Mouse (Mus musculus) myocyte (in vitro differentiated cells): ENCODE measurements around the gene Dnah6.

ENCODE experiments used
- CEBPB ChIP-seq: IDR thresholded peaks from 2 replicates; pipeline ENCODE4 v1.6.1; 2011; ENCODE audit warnings: mild to moderate bottlenecking, moderate library complexity; ENCODE audit not compliant: poor library complexity, insufficient read depth, severe bottlenecking
- E2F4 ChIP-seq: IDR thresholded peaks from one replicate; pipeline ENCODE4 v1.6.1; 2011; ENCODE audit warnings: mild to moderate bottlenecking, control low read depth, moderate library complexity; ENCODE audit not compliant: insufficient read depth
- MAX ChIP-seq: IDR thresholded peaks from one replicate; pipeline ENCODE4 v1.6.1; 2011; ENCODE audit warnings: low read depth, mild to moderate bottlenecking, control low read depth
- MYOD1 ChIP-seq, 3 experiments: IDR thresholded peaks; one replicate each; pipeline ENCODE4 v1.6.1; 2011; ENCODE audit warnings: control low read depth in 2 of 3, low read depth in 2 of 3, mild to moderate bottlenecking in 2 of 3, moderate library complexity in 1 of 3; ENCODE audit not compliant: insufficient read length in 2 of 3, control insufficient read depth in 1 of 3
- MYOG ChIP-seq, 3 experiments: IDR thresholded peaks; one replicate each; pipeline ENCODE4 v1.6.1; 2011; ENCODE audit warnings: control low read depth in 2 of 3, low read depth in 2 of 3, mild to moderate bottlenecking in 2 of 3; ENCODE audit not compliant: insufficient read length in 2 of 3, control insufficient read depth in 1 of 3, insufficient read depth in 1 of 3
- POLR2A ChIP-seq: IDR thresholded peaks from one replicate; pipeline ENCODE4 v1.6.1; 2011; ENCODE audit warnings: low read depth, mild to moderate bottlenecking, control low read depth, moderate library complexity; ENCODE audit not compliant: insufficient read length
- POLR2AphosphoS2 ChIP-seq: IDR thresholded peaks from one replicate; pipeline ENCODE4 v1.6.1; 2011; ENCODE audit warnings: low read depth, control low read depth; ENCODE audit not compliant: insufficient read length
- TCF12 ChIP-seq: IDR thresholded peaks from one replicate; pipeline ENCODE4 v1.6.1; 2011; ENCODE audit warnings: mild to moderate bottlenecking, control low read depth; ENCODE audit not compliant: poor library complexity, insufficient read depth, severe bottlenecking
- TCF3 ChIP-seq: IDR thresholded peaks from one replicate; pipeline ENCODE4 v1.6.1; 2011; ENCODE audit warnings: low read depth, control low read depth; ENCODE audit not compliant: insufficient read length
- USF1 ChIP-seq: IDR thresholded peaks from one replicate; pipeline ENCODE4 v1.6.1; 2011; ENCODE audit warnings: low read depth, mild to moderate bottlenecking, control low read depth, moderate library complexity

GRCm38 (mm10) chr6:73260110-73260509 is 38.7 kb upstream of the Dnah6 start:
- TF ChIP-seq POLR2AphosphoS2: no peak
- no peak for TF ChIP-seq POLR2A
- TF ChIP-seq USF1: no peak
- no peak for TF ChIP-seq E2F4
- TF ChIP-seq TCF3: no peak
- TF ChIP-seq TCF12: no peak
- no peak for TF ChIP-seq MAX
- TF ChIP-seq MYOG (IDR thresholded peaks at IDR 0.05; ENCODE audit: control insufficient read depth in 1 of 3, insufficient read depth in 1 of 3, insufficient read length in 2 of 3, low read depth in 2 of 3): no peak
- no peak for TF ChIP-seq CEBPB
- TF ChIP-seq MYOD1 (IDR thresholded peaks at IDR 0.05; ENCODE audit: control insufficient read depth in 1 of 3, insufficient read length in 2 of 3, low read depth in 2 of 3): no peak
